Mouse (Mus musculus): ENCODE data around the gene Ptbp2. TPM values are rescaled to one million over a fixed set of nuclear protein-coding genes. Genes with fewer than 3 reads are reported as not detected.
A peak's percentile ranks its signal among the peaks of the same experiment; 100 is the strongest.

Gene Ptbp2
- 137 and 162 TPM in 2 replicates for polyA plus RNA-seq (2016; fragmentation: Nextera tagmentation; extraction: Ambion mirVana)

- WGBS = 92% methylated on average over 4 of the region's 4 CpGs
- peak within 1 kb of the TSS; percentile 98 for H3K4me3 ChIP-seq
- no peaks in the 10 kb centered on the region for H3K9me3 ChIP-seq (replicated peaks)
- H3K27me3 ChIP-seq (ENCODE audit: low read depth, poor library complexity, severe bottlenecking) = no peaks in the 10 kb centered on the region
- no peak for DNase-seq (ENCODE audit: low spot score)
- peaks cover 15% of the 10 kb centered on the region for H3K4me1 ChIP-seq
- peaks cover 12% of the 10 kb centered on the region for H3K36me3 ChIP-seq
- H3K27ac ChIP-seq = peak within 1 kb of the TSS; percentile 100
Observed at GRCm38 (mm10) chr3:119784366-119784765, at the start of gene Ptbp2. TSS of gene Ptbp2 (minus strand) at chr3:119784466.

GRCm38 (mm10) chr3:119814678-119815077 lies 30.4 kb upstream of the Ptbp2 start:
- H3K4me3 ChIP-seq = no peak overlapping the region
- no peak overlapping the region for H3K27ac ChIP-seq
- DNase-seq (ENCODE audit: low spot score) = no peak
- no peaks in the 10 kb centered on the region for H3K27me3 ChIP-seq (ENCODE audit: low read depth, poor library complexity, severe bottlenecking)
- no peaks in the 10 kb centered on the region for H3K9me3 ChIP-seq (replicated peaks)
- H3K36me3 ChIP-seq = no peaks in the 10 kb centered on the region
- H3K4me1 ChIP-seq = no peaks in the 10 kb centered on the region
- 75% methylated on average over 1 of the region's 1 CpGs for WGBS

GRCm38 (mm10) chr3:119806123-119806522 lies 21.9 kb upstream of the Ptbp2 start:
- Histone ChIP-seq H3K9me3 (replicated peaks) (no peaks in the 10 kb centered on the region), H3K27ac (no peak overlapping the region), H3K4me3 (no peak overlapping the region), H3K27me3 (ENCODE audit: low read depth, poor library complexity, severe bottlenecking) (no peaks in the 10 kb centered on the region), H3K4me1 (no peaks in the 10 kb centered on the region), H3K36me3 (no peaks in the 10 kb centered on the region)
- DNase-seq (ENCODE audit: low spot score) = no peak
- whole genome bisulfite sequencing = 80% methylated on average over 7 of the region's 7 CpGs

- H3K4me1 ChIP-seq = no peaks in the 10 kb centered on the region
- no peaks in the 10 kb centered on the region for H3K27me3 ChIP-seq (ENCODE audit: low read depth, poor library complexity, severe bottlenecking)
- WGBS = 88% methylated on average over 9 of the region's 9 CpGs
- DNase-seq (ENCODE audit: low spot score) = no peak
- H3K4me3 ChIP-seq = no peak overlapping the region
- no peak overlapping the region for H3K27ac ChIP-seq
- no peaks in the 10 kb centered on the region for H3K36me3 ChIP-seq
- no peaks in the 10 kb centered on the region for H3K9me3 ChIP-seq (replicated peaks)
Observed at GRCm38 (mm10) chr3:119794677-119795365, 10.6 kb upstream of the Ptbp2 start.

GRCm38 (mm10) chr3:119782946-119783701 lies 1.1 kb downstream of the Ptbp2 start:
- DNase-seq (ENCODE audit: low spot score) = peak; percentile 86
- WGBS = under 1% methylated on average over 78 of the region's 89 CpGs
- peaks cover 15% of the 10 kb centered on the region for H3K4me1 ChIP-seq
- H3K4me3 ChIP-seq = peak overlapping the region; percentile 98
- H3K27me3 ChIP-seq (ENCODE audit: low read depth, poor library complexity, severe bottlenecking) = no peaks in the 10 kb centered on the region
- H3K36me3 ChIP-seq = peaks cover 24% of the 10 kb centered on the region
- peak overlapping the region; percentile 100 for H3K27ac ChIP-seq
- H3K9me3 ChIP-seq (replicated peaks) = no peaks in the 10 kb centered on the region

- Histone ChIP-seq H3K36me3 (peaks cover 26% of the 10 kb centered on the region), H3K4me3 (peak overlapping the region; percentile 98), H3K27me3 (ENCODE audit: low read depth, poor library complexity, severe bottlenecking) (no peaks in the 10 kb centered on the region), H3K27ac (peak overlapping the region; percentile 100), H3K9me3 (replicated peaks) (no peaks in the 10 kb centered on the region), H3K4me1 (peaks cover 15% of the 10 kb centered on the region)
- under 1% methylated on average over 50 of the region's 63 CpGs for WGBS
- DNase-seq (ENCODE audit: low spot score) = peak; percentile 83
Observed at GRCm38 (mm10) chr3:119782022-119782945, 2.0 kb downstream of the Ptbp2 start.

GRCm38 (mm10) chr3:119780876-119781275 lies 3.4 kb downstream of the Ptbp2 start:
- no peak for DNase-seq (ENCODE audit: low spot score)
- Histone ChIP-seq H3K4me3 (peak overlapping the region; percentile 98), H3K4me1 (peaks cover 15% of the 10 kb centered on the region), H3K36me3 (peaks cover 34% of the 10 kb centered on the region), H3K9me3 (replicated peaks) (no peaks in the 10 kb centered on the region), H3K27ac (no peak overlapping the region), H3K27me3 (ENCODE audit: low read depth, poor library complexity, severe bottlenecking) (no peaks in the 10 kb centered on the region)

GRCm38 (mm10) chr3:119779261-119779660 lies 5.0 kb downstream of the Ptbp2 start:
- Histone ChIP-seq H3K4me1 (peaks cover 15% of the 10 kb centered on the region), H3K27me3 (ENCODE audit: low read depth, poor library complexity, severe bottlenecking) (no peaks in the 10 kb centered on the region), H3K36me3 (peaks cover 40% of the 10 kb centered on the region), H3K4me3 (no peak overlapping the region), H3K27ac (no peak overlapping the region), H3K9me3 (replicated peaks) (no peaks in the 10 kb centered on the region)
- 91% methylated on average over 1 of the region's 1 CpGs for WGBS
- DNase-seq (ENCODE audit: low spot score) = no peak

GRCm38 (mm10) chr3:119778431-119778830 lies 5.8 kb downstream of the Ptbp2 start:
- Histone ChIP-seq H3K9me3 (replicated peaks) (no peaks in the 10 kb centered on the region), H3K27me3 (ENCODE audit: low read depth, poor library complexity, severe bottlenecking) (no peaks in the 10 kb centered on the region), H3K4me3 (no peak overlapping the region), H3K36me3 (peaks cover 40% of the 10 kb centered on the region), H3K4me1 (peaks cover 9% of the 10 kb centered on the region), H3K27ac (no peak overlapping the region)
- WGBS = 64% methylated on average over 2 of the region's 2 CpGs
- DNase-seq (ENCODE audit: low spot score) = no peak

GRCm38 (mm10) chr3:119776129-119776528 lies 8.1 kb downstream of the Ptbp2 start:
- DNase-seq (ENCODE audit: low spot score) = no peak
- no peak overlapping the region for H3K4me3 ChIP-seq
- peaks cover 42% of the 10 kb centered on the region for H3K36me3 ChIP-seq
- H3K4me1 ChIP-seq = peaks cover 7% of the 10 kb centered on the region
- WGBS = 92% methylated on average over 5 of the region's 5 CpGs
- H3K9me3 ChIP-seq (replicated peaks) = no peaks in the 10 kb centered on the region
- no peak overlapping the region for H3K27ac ChIP-seq
- no peaks in the 10 kb centered on the region for H3K27me3 ChIP-seq (ENCODE audit: low read depth, poor library complexity, severe bottlenecking)

- no peaks in the 10 kb centered on the region for H3K27me3 ChIP-seq (ENCODE audit: low read depth, poor library complexity, severe bottlenecking)
- peaks cover 33% of the 10 kb centered on the region for H3K36me3 ChIP-seq
- H3K4me1 ChIP-seq = no peaks in the 10 kb centered on the region
- no peak overlapping the region for H3K27ac ChIP-seq
- H3K4me3 ChIP-seq = no peak overlapping the region
- no peak for DNase-seq (ENCODE audit: low spot score)
- WGBS = 92% methylated on average over 2 of the region's 2 CpGs
- no peaks in the 10 kb centered on the region for H3K9me3 ChIP-seq (replicated peaks)
Observed at GRCm38 (mm10) chr3:119772789-119773188, 11.5 kb downstream of the Ptbp2 start.

- WGBS = 92% methylated on average over 2 of the region's 2 CpGs
- no peak overlapping the region for H3K27ac ChIP-seq
- no peaks in the 10 kb centered on the region for H3K27me3 ChIP-seq (ENCODE audit: low read depth, poor library complexity, severe bottlenecking)
- peaks cover 43% of the 10 kb centered on the region for H3K36me3 ChIP-seq
- no peak overlapping the region for H3K4me3 ChIP-seq
- H3K9me3 ChIP-seq (replicated peaks) = no peaks in the 10 kb centered on the region
- DNase-seq (ENCODE audit: low spot score) = no peak
- no peaks in the 10 kb centered on the region for H3K4me1 ChIP-seq
Observed at GRCm38 (mm10) chr3:119763772-119764171, 20.5 kb downstream of the Ptbp2 start.

All from limb, embryonic 10.5 days (tissue).